Mouse (Mus musculus) heart, adult 9 months (tissue): Measurements from ENCODE around the gene Ankrd9.

Experiments used
- DNase-seq, 2 experiments: peaks; one replicate each; pipeline ENCODE4 v3.0.0; 2022; ENCODE audit warnings: low spot score in 2 of 2

The Ankrd9 gene

GRCm38 (mm10) chr12:110961973-110962372 is 16.9 kb downstream of the Ankrd9 start:
- no peak for DNase-seq

GRCm38 (mm10) chr12:110954351-110954991 is 24.4 kb downstream of the Ankrd9 start:
- DNase-seq, result no peak

- no peak for DNase-seq
Measured at GRCm38 (mm10) chr12:110953900-110954299, 24.9 kb downstream of the Ankrd9 start.

GRCm38 (mm10) chr12:110953443-110953842 is 25.4 kb downstream of the Ankrd9 start:
- DNase-seq, result no peak

GRCm38 (mm10) chr12:110952628-110953385 is 26.0 kb downstream of the Ankrd9 start:
- DNase-seq, result no peak

GRCm38 (mm10) chr12:110951236-110951635 is 27.6 kb downstream of the Ankrd9 start:
- no peak for DNase-seq

- no peak for DNase-seq
Measured at GRCm38 (mm10) chr12:110950151-110950550, 28.7 kb downstream of the Ankrd9 start.

GRCm38 (mm10) chr12:110949410-110949809 is 29.4 kb downstream of the Ankrd9 start:
- DNase-seq, result peak; percentile 47 to 56

GRCm38 (mm10) chr12:110948910-110949201 is 30.0 kb downstream of the Ankrd9 start:
- peak; percentile 15 to 23 for DNase-seq

- no peak for DNase-seq
Measured at GRCm38 (mm10) chr12:110948082-110948909, 30.5 kb downstream of the Ankrd9 start.

GRCm38 (mm10) chr12:110946216-110946615 is 32.6 kb downstream of the Ankrd9 start:
- DNase-seq, result no peak

GRCm38 (mm10) chr12:110940869-110941268 is 38.0 kb downstream of the Ankrd9 start:
- DNase-seq, result no peak

GRCm38 (mm10) chr12:110939385-110939784 is 39.5 kb downstream of the Ankrd9 start:
- no peak for DNase-seq

- no peak for DNase-seq
Measured at GRCm38 (mm10) chr12:110937496-110937895, 41.3 kb downstream of the Ankrd9 start.

- DNase-seq, result peak; percentile 70 to 78
Measured at GRCm38 (mm10) chr12:110935983-110936620, 42.7 kb downstream of the Ankrd9 start.

GRCm38 (mm10) chr12:110932820-110933219 is 46.0 kb downstream of the Ankrd9 start:
- DNase-seq, result peak in 1 of 2 experiments; percentile 13
